Mouse (Mus musculus): Measurements from ENCODE around the gene Cnih1. TPM values are rescaled to one million over a fixed set of nuclear protein-coding genes. Genes with fewer than 3 reads are reported as not detected.
"Not testable (repeated sequence)": the region's sequence is repeated elsewhere in the genome, so short reads cannot be mapped to it uniquely, and the experiment has no call there.

The Cnih1 gene
- total RNA-seq, 2 experiments from 2014 or later, result 49.2 to 54.3 TPM

DNA sequence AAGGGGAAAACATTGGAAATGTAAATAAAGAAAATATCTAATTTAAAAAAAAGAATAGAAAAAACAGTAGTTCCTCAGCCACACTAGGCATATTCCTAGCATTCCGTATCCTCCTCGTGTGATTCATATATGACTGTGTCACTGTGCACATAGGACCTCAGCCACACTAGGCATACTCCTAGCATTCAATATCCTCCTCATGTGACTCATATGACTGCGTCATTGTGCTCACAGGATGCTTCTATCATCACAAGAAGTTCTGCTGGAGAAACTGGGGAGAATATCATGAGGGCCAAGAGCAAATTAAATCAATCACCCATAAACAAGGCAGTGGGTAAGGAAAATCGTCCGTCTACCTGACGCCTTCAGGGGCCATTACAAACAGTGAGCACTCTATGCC is 2.5 kb upstream of the Cnih1 start:
- DNase-seq, result no peak
- intact Hi-C loops (cut with DNase I), result no loop called here

DNA sequence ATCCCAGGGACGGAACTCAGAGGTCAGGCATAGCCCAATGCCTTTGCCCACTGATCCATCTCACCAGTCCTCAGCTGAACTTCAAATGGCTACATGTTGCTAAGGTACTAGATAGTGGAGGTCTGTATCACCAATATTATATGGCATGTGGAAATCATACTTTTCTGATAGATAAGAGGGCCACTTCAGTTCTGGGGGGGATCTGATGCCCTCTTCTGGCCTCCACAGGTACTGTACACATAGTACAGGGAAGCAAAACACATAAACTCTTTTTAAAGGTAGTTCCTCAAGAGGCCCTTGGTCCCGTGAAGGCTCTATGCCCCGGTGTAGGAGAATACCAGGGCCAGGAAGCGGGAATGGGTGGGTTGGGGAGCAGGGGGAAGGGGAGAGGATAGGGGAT is 2.1 kb upstream of the Cnih1 start:
- intact Hi-C loops (cut with DNase I), result no loop called here

DNA sequence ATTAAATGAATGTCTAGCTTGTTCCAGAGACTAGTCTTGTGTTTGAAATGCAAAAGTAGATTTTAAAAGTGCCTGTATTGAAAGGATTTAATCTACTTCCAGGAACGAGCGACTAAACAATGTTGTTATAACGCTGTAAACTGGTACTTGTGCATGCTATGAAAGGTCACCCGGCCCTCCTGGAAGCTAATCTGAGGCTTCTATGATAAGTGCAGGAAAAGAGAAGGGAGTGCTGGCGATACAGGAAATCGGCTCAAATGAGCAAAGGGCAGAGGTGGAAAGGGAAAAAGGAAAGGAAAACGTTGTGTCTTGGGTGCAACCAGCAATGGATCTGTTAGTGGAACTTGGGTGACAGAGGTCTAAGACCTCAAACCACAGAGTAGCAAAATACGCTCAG is 292 bp upstream of the Cnih1 start:
- intact Hi-C loops (cut with DNase I), result no loop called here

More for the DNA sequence above, 2.1 kb upstream of the Cnih1 start:
- no peak for DNase-seq

DNA sequence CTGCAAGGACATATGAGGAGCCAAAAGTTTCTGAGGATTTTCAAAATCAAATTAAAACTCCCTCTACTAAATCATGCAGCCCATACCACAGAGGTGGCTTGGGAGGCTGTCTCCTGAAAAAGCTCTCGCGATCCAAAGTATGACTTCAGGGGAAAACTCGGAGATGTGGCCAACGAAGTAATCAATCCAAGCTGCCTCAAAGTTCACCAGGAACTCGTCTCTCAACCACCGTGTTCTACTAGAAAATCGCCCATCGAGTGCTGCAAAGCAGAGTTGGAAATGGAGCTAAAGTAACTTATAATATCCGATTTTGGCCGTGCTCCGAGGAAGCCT is 791 bp downstream of the Cnih1 start:
- intact Hi-C loops (cut with DNase I), result no loop called here
- DNase-seq, result no peak

More for the DNA sequence above, 292 bp upstream of the Cnih1 start:
- DNase-seq, result no peak

DNA sequence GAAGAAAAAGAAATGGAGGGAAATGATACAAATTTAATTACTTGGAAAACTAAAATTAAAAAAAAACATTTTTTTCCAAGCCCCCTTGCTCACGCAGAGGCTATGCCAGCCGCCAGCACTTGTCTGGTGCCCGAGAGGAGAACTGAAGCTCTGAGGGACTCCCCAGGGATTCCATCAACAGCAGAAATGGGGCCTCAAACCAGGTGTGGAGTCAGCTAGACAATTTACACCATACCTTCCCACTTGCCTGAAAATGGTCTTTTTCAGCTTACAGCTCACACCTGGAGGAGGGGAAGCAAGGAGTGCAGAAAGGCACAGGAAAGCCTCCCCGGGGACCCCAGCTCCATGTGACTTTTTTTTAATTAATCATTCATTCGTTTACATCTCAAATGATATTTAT is 3.0 kb downstream of the Cnih1 start:
- intact Hi-C loops (cut with DNase I), result no loop called here
- DNase-seq, result no peak

DNA sequence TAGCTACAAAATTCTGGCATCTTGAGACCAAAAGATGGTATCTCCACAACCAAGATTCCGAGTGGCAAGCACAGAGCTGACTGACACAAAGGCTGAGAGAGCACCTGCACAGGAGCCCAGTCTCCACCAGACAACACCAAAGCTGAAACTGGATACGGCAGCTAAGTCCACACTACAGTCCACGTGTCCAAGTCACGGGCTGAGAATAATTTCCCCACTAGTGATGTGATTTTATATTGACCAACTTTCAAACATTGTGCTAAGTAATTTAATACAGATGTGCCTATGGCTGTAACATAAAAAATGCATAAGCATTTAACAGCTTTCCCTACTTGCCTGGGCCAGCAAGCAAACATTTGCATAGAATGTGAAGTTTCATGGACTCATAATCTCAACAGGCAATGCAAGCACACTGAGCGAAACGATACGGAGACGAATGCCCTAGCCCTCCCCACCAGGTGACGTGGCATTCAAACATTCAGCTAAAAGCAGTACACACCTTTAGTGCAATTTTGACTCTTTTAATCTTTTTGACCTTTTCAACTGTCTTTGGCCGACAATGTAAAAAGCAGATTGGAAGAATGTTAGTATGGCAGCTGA is 4.8 kb downstream of the Cnih1 start:
- intact Hi-C loops (cut with DNase I), result no loop called here

DNA sequence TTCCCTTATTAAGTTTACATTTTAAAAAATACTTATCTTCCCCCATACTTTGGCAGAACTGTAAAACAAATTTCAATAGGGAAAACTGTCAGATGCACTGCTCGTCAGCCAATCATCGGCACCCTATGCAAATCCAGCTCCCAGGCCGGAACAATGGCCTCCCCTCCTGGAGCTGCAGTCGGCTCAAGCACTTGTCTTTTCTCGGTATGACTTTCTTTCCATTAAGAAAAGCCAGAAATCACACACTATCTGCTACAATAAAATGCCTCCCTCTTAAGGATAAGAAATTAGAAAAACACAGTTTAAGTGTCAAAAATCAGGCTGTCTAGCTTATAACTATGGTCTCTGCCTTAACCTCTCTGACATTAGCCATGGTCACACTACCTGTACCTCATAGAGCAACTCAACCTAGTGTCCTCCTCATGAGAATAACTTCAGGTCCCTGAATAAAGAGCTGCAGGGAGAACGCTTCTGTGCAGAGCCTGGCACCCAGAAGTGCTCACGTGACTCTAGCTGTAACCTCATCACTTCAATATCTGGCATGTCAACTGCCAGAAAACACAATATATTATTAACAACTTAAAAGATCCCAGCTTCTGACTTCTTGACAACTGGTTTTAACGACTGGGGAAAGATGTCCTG is 5.9 kb downstream of the Cnih1 start:
- intact Hi-C loops (cut with DNase I), result no loop called here
- DNase-seq, result no peak

More for the DNA sequence above, 4.8 kb downstream of the Cnih1 start:
- DNase-seq, result no peak

DNA sequence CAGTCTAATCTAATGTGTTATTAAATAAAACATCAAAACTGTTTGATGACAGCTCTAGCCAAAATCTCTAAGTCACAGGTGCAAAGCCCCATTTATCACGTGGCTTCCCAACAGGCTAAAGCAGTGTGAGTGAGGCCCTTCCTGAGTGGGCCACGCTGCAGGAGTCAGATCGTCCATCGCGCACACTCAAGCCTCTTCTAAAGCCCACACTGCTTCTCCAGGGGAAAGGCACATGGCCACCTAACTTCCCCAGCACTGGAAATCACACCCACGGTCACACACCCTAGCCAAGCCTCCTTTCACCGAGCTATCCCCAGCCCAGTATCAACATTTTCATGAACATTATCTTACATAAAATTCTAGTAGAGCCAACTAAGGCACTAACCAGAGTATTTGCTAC is 7.1 kb downstream of the Cnih1 start:
- DNase-seq, result no peak
- intact Hi-C loops (cut with DNase I), result no loop called here

DNA sequence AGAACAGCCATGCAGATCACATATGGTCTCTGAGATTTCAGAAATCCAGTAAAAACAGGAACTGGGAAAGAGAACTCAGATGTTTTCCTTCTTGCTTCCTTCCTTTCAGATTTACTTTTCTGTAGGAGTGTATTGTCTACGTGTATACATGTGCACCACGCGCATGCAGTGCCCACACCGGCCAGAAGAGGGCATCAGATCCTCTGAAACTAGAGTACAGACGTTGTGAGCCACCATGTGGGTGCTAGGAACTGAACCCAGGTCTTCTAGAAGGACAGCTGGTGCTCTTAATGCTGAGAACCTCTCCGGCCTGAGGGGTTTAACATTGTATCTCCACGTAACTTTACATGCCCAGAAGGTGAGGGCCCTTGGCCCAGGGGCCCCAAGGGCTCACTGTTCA is 9.0 kb downstream of the Cnih1 start:
- DNase-seq, result no peak
- intact Hi-C loops (cut with DNase I), result no loop called here

DNA sequence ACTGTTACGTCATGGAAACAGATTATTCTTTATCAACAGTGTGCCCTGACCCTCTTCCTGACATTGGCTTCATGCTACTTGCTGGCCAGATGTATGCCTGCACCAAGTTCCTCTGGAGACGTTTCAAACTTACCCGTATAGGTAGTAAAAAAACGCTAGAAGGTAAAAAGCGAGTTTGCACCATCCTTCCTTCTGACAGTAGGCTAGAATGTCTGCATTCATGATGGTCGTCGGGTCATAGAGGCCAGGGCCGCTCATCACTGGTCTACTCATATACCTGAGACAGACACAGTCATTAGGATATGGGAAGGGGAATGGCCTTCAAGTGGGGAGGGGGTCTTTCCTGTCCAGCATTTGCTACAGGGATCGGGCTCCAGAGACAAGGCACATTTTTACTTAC is 9.5 kb downstream of the Cnih1 start:
- intact Hi-C loops (cut with DNase I), result no loop called here
- no peak for DNase-seq

DNA sequence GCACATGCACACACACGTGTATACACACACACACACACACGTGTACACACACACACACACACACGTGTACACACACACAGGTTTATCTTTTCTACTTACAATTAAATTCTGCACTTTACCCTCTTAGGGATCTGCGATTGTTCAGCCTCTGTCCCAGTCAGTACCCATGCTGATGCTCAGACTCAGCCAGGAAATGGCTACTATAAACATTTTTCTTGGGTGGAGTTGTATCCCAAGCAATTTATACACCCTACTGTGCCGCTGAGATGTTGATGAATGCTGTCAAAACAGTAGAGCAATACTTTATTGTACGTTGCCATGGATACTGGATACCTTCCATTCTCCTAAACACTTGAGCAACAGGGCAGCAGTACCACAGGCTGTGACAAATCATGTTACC is 18.2 kb downstream of the Cnih1 start:
- DNase-seq, result no peak

DNA sequence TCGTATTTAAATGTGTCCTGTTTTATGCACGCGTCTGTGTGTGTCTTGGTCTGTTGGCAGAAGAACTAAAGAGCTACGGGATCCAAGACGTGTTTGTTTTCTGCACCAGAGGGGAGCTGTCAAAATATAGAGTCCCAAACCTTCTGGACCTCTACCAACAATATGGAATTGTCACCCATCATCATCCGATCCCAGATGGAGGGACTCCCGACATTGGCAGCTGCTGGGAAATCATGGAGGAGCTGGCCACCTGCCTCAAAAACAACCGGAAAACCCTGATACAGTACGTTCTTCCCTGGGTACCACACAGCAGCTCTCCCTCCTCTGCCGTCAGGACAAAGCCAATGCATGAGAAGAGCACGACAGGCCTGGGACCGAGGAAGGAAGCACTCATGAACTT is 21.1 kb downstream of the Cnih1 start:
- intact Hi-C loops (cut with DNase I), result no loop called here
- no peak for DNase-seq

More for the DNA sequence above, 18.2 kb downstream of the Cnih1 start:
- intact Hi-C loops (cut with DNase I), result no loop called here

DNA sequence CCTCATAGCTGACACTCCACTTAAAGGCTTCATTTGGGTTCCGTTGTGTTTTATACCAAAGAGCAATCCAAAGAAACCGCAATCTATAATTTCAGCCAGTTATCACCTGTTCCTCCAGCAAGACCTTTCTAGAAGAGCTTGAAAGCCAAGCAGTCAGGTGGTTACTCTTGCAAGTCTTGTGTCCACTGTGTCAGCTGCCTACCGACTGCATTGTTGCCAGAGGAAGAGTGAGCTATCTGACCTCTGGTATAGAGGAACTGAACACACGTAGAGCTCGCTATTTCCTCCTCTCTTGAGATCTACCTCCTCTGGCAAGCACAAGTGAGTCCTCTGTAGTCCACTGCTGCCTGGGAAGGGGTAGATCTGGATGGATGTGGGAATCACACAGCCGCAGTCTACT is 27.0 kb downstream of the Cnih1 start:
- DNase-seq, result no peak
- intact Hi-C loops (cut with DNase I), result no loop called here

DNA sequence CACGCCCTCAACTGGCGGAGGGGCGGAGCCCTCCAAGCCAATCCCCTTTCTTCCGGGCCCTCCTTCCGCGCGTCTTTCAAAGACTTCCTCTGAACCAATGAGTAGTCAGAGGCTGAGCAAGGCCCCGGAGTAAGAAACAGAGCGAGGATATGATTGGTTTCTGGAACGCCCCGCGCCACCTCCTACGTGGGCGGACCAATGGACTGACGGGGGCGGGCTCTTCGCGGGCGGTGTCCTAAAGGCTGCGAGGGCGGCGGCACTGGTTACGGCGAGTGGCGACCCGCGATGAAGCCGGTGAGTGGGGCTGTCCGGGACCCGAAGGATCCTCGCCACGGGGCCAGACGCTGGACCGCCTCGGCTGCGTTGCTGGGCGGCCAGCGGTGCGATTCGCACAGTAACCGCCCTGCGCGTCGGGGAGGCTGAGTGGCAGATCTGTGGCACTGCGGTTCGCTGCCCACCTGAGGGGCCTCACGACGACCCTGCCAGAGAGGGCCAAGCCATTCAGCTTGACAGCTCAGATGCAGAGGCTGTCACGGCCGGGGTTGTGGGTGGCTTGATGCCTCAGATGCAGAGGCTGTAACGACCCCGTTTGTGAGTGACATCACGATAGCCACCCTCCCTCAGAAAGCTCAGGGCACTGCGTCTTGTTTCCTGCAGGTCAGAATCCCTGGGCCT is 27.7 kb downstream of the Cnih1 start, which contains the start of gene Cdkn3:
Cdkn3 (plus strand) TSS at position 187 of the 675 bp plus-strand sequence.
- peak; percentile 87 to 90 for DNase-seq
- intact Hi-C loops (cut with DNase I), result no loop called here

DNA sequence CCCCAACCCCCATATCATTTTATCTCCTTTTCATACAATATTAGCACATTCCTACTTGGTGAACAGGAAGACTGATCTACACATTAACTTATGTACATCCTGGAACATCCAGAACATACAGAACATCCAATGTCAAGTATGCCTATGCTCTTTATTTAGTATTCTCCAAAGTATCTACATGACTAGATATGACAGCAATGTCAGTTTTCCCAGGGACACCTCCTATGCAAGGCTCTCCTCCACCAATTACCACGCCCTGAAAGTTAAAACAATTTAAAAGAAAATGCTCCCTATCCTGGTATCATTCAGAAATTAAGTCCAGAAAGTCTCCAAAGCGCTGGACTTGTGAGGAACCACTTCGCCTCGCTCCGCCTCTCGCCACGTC is 28.2 kb downstream of the Cnih1 start:
- DNase-seq, result no peak
- intact Hi-C loops (cut with DNase I), result no loop called here

DNA sequence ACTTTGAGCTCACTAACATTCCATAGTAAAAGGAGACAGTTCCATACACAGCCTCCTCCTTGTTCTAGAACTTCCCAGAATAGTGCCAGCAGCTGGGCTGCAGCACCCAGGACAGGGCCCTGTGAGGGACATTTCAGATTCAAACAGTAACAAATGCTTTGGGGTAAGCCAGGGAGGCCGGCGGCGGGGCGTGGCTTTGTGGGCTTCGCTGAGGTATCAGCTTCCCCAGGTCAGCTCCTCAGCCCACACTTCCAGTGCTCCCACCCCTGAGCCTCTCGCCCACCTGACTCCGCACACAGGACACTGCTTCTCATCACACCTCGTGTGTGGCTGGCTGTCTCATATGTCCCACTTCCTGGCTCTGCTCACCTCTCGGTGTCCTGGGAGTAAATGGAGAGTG is 30.5 kb downstream of the Cnih1 start:
- no peak for DNase-seq
- intact Hi-C loops (cut with DNase I), result no loop called here

DNA sequence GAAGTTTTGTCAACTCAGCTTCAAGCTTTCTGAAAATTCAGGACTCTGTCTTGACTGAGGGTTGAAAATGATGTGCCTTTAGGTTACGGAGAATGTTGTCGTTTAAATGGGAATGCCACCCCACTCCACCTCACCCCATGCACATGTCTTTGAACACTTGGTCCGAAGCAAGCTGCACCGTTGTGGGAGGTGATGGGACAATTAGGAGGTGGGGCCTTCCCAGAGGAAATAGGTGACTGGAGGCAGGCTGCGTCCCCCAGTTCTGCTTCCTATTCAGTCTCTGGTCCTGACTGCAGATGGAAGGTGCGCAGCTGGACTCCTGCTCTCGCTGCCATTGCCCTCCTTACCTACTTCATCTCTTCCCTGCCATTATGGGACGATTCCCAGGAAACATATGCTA is 32.4 kb downstream of the Cnih1 start:
- no peak for DNase-seq
- intact Hi-C loops (cut with DNase I), result no loop called here

DNA sequence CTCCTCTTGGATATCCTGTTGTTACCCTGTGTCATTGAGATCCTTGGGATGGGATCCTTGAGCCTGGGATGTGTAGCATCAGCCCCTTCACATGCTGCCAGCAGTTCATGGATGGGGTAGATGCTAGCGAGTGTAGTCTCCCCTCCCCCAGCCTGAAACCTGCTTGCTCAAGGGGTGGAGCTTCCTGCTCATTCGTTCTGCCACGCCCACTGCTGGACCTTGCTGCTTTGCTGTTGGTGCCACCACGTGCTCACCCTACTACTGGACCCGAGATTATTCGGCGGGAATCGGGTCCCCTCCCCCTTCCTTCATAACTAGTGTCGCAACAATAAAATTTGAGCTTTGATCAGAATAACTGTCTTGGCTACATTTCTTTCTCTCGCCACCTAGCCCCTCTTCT is 33.8 kb downstream of the Cnih1 start:
- DNase-seq; intact Hi-C loops (cut with DNase I): not testable (repeated sequence)

DNA sequence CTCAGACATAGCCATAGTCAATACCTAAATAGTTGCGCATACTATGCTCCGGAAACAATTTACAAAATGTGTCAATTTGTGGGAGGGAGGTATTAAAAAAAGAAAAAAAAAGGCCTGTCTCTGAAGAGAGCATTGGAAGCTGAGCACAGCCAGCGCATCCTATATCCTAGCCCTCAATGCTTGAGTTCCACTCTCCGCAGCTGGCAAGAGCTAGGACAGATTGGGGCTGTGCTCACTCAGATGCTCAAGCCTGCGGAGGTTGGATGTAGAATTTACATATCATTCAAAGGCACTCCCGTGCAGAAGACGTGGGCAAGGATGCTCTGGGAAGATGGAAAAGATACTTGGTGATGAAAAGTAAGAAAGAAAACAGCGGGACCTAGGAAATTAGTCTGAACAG is 42.8 kb downstream of the Cnih1 start:
- intact Hi-C loops (cut with DNase I), result no loop called here
- no peak for DNase-seq

DNA sequence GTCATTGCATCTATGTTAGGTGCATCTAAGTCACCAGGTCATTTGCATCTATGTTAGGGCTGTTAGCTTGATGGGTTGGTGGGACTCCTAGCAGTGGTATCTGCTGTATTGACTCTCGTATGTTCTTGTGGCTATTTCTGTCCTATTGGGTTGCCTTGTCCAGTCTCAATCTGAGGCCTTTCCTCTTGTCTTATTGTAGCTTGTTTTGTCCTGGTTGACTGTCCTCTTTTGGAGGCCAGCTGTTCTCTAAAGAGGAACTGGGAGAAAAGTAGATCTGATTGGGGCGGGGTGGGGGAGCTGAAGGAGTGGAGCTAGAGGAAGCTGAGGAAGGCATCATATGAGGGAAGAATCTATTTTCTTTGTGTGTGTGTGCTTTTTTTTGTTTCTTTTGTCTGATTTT is 45.5 kb downstream of the Cnih1 start:
- no peak for DNase-seq
- intact Hi-C loops (cut with DNase I), result no loop called here

DNA sequence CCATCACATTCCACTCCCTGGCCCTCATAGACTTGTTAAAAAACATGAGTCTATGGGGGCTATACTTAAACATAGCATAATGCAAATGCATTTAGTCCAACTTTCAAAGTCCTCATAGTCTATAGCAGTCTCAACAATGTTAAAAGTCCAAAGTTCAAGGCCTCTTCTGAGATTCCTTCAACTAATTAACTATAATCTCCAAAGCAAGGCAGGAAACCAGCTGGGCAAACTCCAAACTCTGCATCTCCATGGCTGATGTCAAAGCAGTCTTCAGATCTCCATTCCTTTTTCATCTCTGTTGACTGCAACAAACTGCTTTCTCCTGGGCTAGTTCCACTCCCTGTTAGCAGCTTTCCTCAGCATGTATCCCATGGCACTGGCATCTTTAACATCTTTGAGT is 50.9 kb downstream of the Cnih1 start:
- intact Hi-C loops (cut with DNase I); DNase-seq: not testable (repeated sequence)

DNA sequence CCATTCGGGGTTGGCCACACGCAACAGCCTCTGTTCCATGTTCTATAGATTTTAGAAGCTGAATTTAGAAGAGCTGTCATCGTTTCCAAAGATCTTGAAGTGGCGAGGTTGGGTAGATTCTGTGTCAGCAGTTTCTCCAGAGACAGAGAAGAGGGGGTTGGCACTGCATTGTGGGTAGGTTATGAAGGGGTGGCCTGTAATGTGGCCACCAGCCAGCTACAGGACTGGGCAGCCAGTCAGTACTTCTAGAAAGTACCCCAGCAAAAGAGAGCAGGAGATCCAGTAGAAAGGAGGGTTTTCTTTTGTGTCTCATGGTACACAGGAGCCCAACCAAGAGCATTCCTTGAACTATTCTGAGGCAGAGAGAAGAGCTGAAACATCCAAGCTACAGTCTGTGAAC is 51.8 kb downstream of the Cnih1 start:
- DNase-seq, result no peak
- intact Hi-C loops (cut with DNase I), result no loop called here

Measured in gastrocnemius, postnatal 36 days (tissue).